Mouse (Mus musculus): ENCODE measurements around the gene Caskin1. TPM values are rescaled to one million over a fixed set of nuclear protein-coding genes. Genes with fewer than 3 reads are reported as not detected.
A peak's percentile ranks its signal among the peaks of the same experiment; 100 is the strongest.

Caskin1 gene
- polyA plus RNA-seq (2015; fragmentation: Nextera tagmentation; extraction: Ambion mirVana), result 1.5 and 1.8 TPM in 2 replicates

GRCm38 (mm10) chr17:24488186-24488661 is at the start of gene Caskin1:
TSS of gene Caskin1 (plus strand) at chr17:24488601.
- peak within 1 kb of the TSS; percentile 100 for H3K4me2 ChIP-seq (replicated peaks)
- peak within 1 kb of the TSS; percentile 69 for H3K4me3 ChIP-seq (replicated peaks)
- peak within 1 kb of the TSS; percentile 73 for H3K9ac ChIP-seq
- H3K4me1 ChIP-seq (replicated peaks), result peaks cover 16% of the 10 kb centered on the region
- peaks cover 36% of the 10 kb centered on the region for H3K27me3 ChIP-seq (replicated peaks)
- no peaks in the 10 kb centered on the region for H3K9me3 ChIP-seq
- ATAC-seq, result peak; percentile 60
- H3K36me3 ChIP-seq, result no peaks in the 10 kb centered on the region
- under 1% methylated on average over 45 of the region's 45 CpGs for WGBS
- H3K27ac ChIP-seq, result peak within 1 kb of the TSS; percentile 32; the same call in 1 of the 2 replicates

GRCm38 (mm10) chr17:24440377-24440776 is 48.0 kb upstream of the Caskin1 start:
- WGBS, result 86% methylated on average over 8 of the region's 8 CpGs
- Histone ChIP-seq H3K4me2 (replicated peaks) (no peak overlapping the region), H3K4me1 (replicated peaks) (no peaks in the 10 kb centered on the region), H3K9ac (no peak overlapping the region), H3K4me3 (replicated peaks) (no peak overlapping the region), H3K27me3 (replicated peaks) (no peaks in the 10 kb centered on the region), H3K9me3 (no peaks in the 10 kb centered on the region), H3K36me3 (peaks cover 42% of the 10 kb centered on the region), H3K27ac (no peak overlapping the region)
- no peak for ATAC-seq

- Histone ChIP-seq H3K36me3 (peaks cover 47% of the 10 kb centered on the region), H3K27me3 (replicated peaks) (no peaks in the 10 kb centered on the region), H3K4me3 (replicated peaks) (no peak overlapping the region), H3K9me3 (no peaks in the 10 kb centered on the region), H3K4me2 (replicated peaks) (no peak overlapping the region), H3K9ac (no peak overlapping the region), H3K27ac (no peak overlapping the region), H3K4me1 (replicated peaks) (no peaks in the 10 kb centered on the region)
- WGBS, result 28% methylated on average over 2 of the region's 2 CpGs
- ATAC-seq, result no peak
These were observed 47.3 kb upstream of the Caskin1 start for GRCm38 (mm10) chr17:24441148-24441547.

GRCm38 (mm10) chr17:24442107-24442506 is 46.3 kb upstream of the Caskin1 start:
- H3K4me1 ChIP-seq (replicated peaks), result no peaks in the 10 kb centered on the region
- H3K36me3 ChIP-seq, result peaks cover 54% of the 10 kb centered on the region
- no peak overlapping the region for H3K4me3 ChIP-seq (replicated peaks)
- H3K9ac ChIP-seq, result no peak overlapping the region
- no peaks in the 10 kb centered on the region for H3K9me3 ChIP-seq
- peak; percentile 14; the same call in 1 of the 2 replicates for ATAC-seq
- no peak overlapping the region for H3K27ac ChIP-seq
- 85% methylated on average over 14 of the region's 14 CpGs for WGBS
- no peaks in the 10 kb centered on the region for H3K27me3 ChIP-seq (replicated peaks)
- no peak overlapping the region for H3K4me2 ChIP-seq (replicated peaks)

- Histone ChIP-seq H3K36me3 (peaks cover 56% of the 10 kb centered on the region), H3K4me3 (replicated peaks) (no peak within 1 kb of the TSS), H3K27ac (no peak within 1 kb of the TSS), H3K27me3 (replicated peaks) (no peaks in the 10 kb centered on the region), H3K4me2 (replicated peaks) (no peak within 1 kb of the TSS), H3K4me1 (replicated peaks) (no peaks in the 10 kb centered on the region), H3K9ac (no peak within 1 kb of the TSS), H3K9me3 (no peaks in the 10 kb centered on the region)
- no peak for ATAC-seq
- 85% methylated on average over 7 of the region's 7 CpGs for WGBS
These were observed 45.7 kb upstream of the Caskin1 start, which contains the start of gene Dnase1l2 for GRCm38 (mm10) chr17:24442632-24443155. TSS of gene Dnase1l2 (minus strand) at chr17:24443105.

GRCm38 (mm10) chr17:24443409-24443808 is 45.0 kb upstream of the Caskin1 start:
- Histone ChIP-seq H3K4me1 (replicated peaks) (no peaks in the 10 kb centered on the region), H3K4me2 (replicated peaks) (no peak overlapping the region), H3K9ac (no peak overlapping the region), H3K4me3 (replicated peaks) (no peak overlapping the region), H3K36me3 (peaks cover 62% of the 10 kb centered on the region), H3K27ac (no peak overlapping the region), H3K9me3 (no peaks in the 10 kb centered on the region), H3K27me3 (replicated peaks) (no peaks in the 10 kb centered on the region)
- no peak for ATAC-seq
- 86% methylated on average over 4 of the region's 4 CpGs for WGBS

GRCm38 (mm10) chr17:24446590-24446989 is 41.8 kb upstream of the Caskin1 start:
- no peak overlapping the region for H3K4me3 ChIP-seq (replicated peaks)
- H3K9ac ChIP-seq, result no peak overlapping the region
- no peaks in the 10 kb centered on the region for H3K4me1 ChIP-seq (replicated peaks)
- H3K27ac ChIP-seq, result no peak overlapping the region
- no peak overlapping the region for H3K4me2 ChIP-seq (replicated peaks)
- ATAC-seq, result no peak
- H3K36me3 ChIP-seq, result peaks cover 61% of the 10 kb centered on the region
- no peaks in the 10 kb centered on the region for H3K27me3 ChIP-seq (replicated peaks)
- 86% methylated on average over 8 of the region's 8 CpGs for WGBS
- H3K9me3 ChIP-seq, result no peaks in the 10 kb centered on the region

- 96% methylated on average over 6 of the region's 6 CpGs for WGBS
- Histone ChIP-seq H3K4me3 (replicated peaks) (no peak overlapping the region), H3K4me1 (replicated peaks) (peaks cover 12% of the 10 kb centered on the region), H3K27me3 (replicated peaks) (no peaks in the 10 kb centered on the region), H3K4me2 (replicated peaks) (no peak overlapping the region), H3K9ac (no peak overlapping the region), H3K27ac (no peak overlapping the region), H3K9me3 (no peaks in the 10 kb centered on the region), H3K36me3 (peaks cover 46% of the 10 kb centered on the region)
- no peak for ATAC-seq
These were observed 38.9 kb upstream of the Caskin1 start for GRCm38 (mm10) chr17:24449507-24449906.

GRCm38 (mm10) chr17:24451220-24451619 is 37.2 kb upstream of the Caskin1 start:
- no peak overlapping the region for H3K27ac ChIP-seq
- 91% methylated on average over 6 of the region's 6 CpGs for WGBS
- no peak overlapping the region for H3K4me3 ChIP-seq (replicated peaks)
- no peak for ATAC-seq
- H3K27me3 ChIP-seq (replicated peaks), result no peaks in the 10 kb centered on the region
- H3K9me3 ChIP-seq, result no peaks in the 10 kb centered on the region
- H3K36me3 ChIP-seq, result peaks cover 30% of the 10 kb centered on the region
- H3K9ac ChIP-seq, result no peak overlapping the region
- H3K4me1 ChIP-seq (replicated peaks), result peaks cover 12% of the 10 kb centered on the region
- H3K4me2 ChIP-seq (replicated peaks), result no peak overlapping the region

GRCm38 (mm10) chr17:24453372-24453771 is 35.0 kb upstream of the Caskin1 start:
- no peak overlapping the region for H3K4me3 ChIP-seq (replicated peaks)
- peaks cover 12% of the 10 kb centered on the region; the same call in 1 of the 2 replicates for H3K36me3 ChIP-seq
- no peak overlapping the region for H3K9ac ChIP-seq
- no peaks in the 10 kb centered on the region for H3K27me3 ChIP-seq (replicated peaks)
- ATAC-seq, result no peak
- no peak overlapping the region for H3K27ac ChIP-seq
- peak overlapping the region; percentile 60; the same call in 1 of the 2 replicates for H3K4me2 ChIP-seq (replicated peaks)
- H3K4me1 ChIP-seq (replicated peaks), result peaks cover 12% of the 10 kb centered on the region
- 52% methylated on average over 2 of the region's 2 CpGs for WGBS
- H3K9me3 ChIP-seq, result no peaks in the 10 kb centered on the region

- WGBS, result 1% methylated on average over 14 of the region's 14 CpGs
- H3K27ac ChIP-seq, result peak overlapping the region; percentile 98
- H3K9ac ChIP-seq, result peak overlapping the region; percentile 94
- H3K36me3 ChIP-seq, result peaks cover 10% of the 10 kb centered on the region; the same call in 1 of the 2 replicates
- peak overlapping the region; percentile 60 for H3K4me2 ChIP-seq (replicated peaks)
- H3K27me3 ChIP-seq (replicated peaks), result no peaks in the 10 kb centered on the region
- H3K4me3 ChIP-seq (replicated peaks), result peak overlapping the region; percentile 88
- H3K9me3 ChIP-seq, result no peaks in the 10 kb centered on the region
- ATAC-seq, result 0 out of 2 replicates have a peak, but pooled peaks have one; percentile 3
- peaks cover 12% of the 10 kb centered on the region for H3K4me1 ChIP-seq (replicated peaks)
These were observed 34.1 kb upstream of the Caskin1 start for GRCm38 (mm10) chr17:24454218-24454755.

GRCm38 (mm10) chr17:24454756-24455522 is 33.5 kb upstream of the Caskin1 start:
- peaks cover 4% of the 10 kb centered on the region; the same call in 1 of the 2 replicates for H3K36me3 ChIP-seq
- peak overlapping the region; percentile 98 for H3K27ac ChIP-seq
- H3K4me1 ChIP-seq (replicated peaks), result peaks cover 12% of the 10 kb centered on the region
- H3K9me3 ChIP-seq, result no peaks in the 10 kb centered on the region
- H3K27me3 ChIP-seq (replicated peaks), result no peaks in the 10 kb centered on the region
- H3K4me3 ChIP-seq (replicated peaks), result peak overlapping the region; percentile 88
- H3K9ac ChIP-seq, result peak overlapping the region; percentile 94
- H3K4me2 ChIP-seq (replicated peaks), result peak overlapping the region; percentile 60
- under 1% methylated on average over 66 of the region's 67 CpGs for WGBS
- ATAC-seq, result peak; percentile 95

Data from intestine, embryonic 15.5 days (tissue).